Mouse (Mus musculus): ENCODE results near the gene Agbl4. TPM values are rescaled to one million over a fixed set of nuclear protein-coding genes. Genes with fewer than 3 reads are reported as not detected.

Agbl4 gene
- polyA plus RNA-seq, 1 experiment from 2014 or later, result 2.0 TPM

- 0 out of 2 replicates have a peak overlapping the region, but pooled peaks have one; percentile 0 for H3K9ac ChIP-seq (replicated peaks)
Observed at GRCm38 (mm10) chr4:111442435-111443238, 1045.2 kb downstream of the Agbl4 start.

GRCm38 (mm10) chr4:111443906-111444615 is 1046.6 kb downstream of the Agbl4 start:
- 34% methylated on average over 10 of the region's 10 CpGs for WGBS
- ATAC-seq, result peak; percentile 51
- H3K4me1 ChIP-seq (replicated peaks), result peaks cover 54% of the 10 kb centered on the region

More at GRCm38 (mm10) chr4:111442435-111443238, 1045.2 kb downstream of the Agbl4 start:
- Histone ChIP-seq H3K27ac (peak overlapping the region; percentile 82; the same call in 1 of the 2 replicates), H3K9me3 (no peaks in the 10 kb centered on the region), H3K4me2 (replicated peaks) (no peak overlapping the region), H3K4me1 (replicated peaks) (peaks cover 56% of the 10 kb centered on the region), H3K27me3 (peaks cover 4% of the 10 kb centered on the region; the same call in 1 of the 2 replicates), H3K4me3 (replicated peaks) (no peak overlapping the region), H3K36me3 (0 out of 2 replicates have a peak, but pooled peaks cover 13% of the 10 kb centered on the region)
- WGBS, result 76% methylated on average over 1 of the region's 1 CpGs
- ATAC-seq, result no peak

GRCm38 (mm10) chr4:111444616-111445160 is 1047.2 kb downstream of the Agbl4 start:
- Histone ChIP-seq H3K9ac (replicated peaks) (no peak overlapping the region), H3K9me3 (no peaks in the 10 kb centered on the region)

More at GRCm38 (mm10) chr4:111443906-111444615, 1046.6 kb downstream of the Agbl4 start:
- no peak overlapping the region for H3K4me2 ChIP-seq (replicated peaks)
- peaks cover 6% of the 10 kb centered on the region; the same call in 1 of the 2 replicates for H3K27me3 ChIP-seq
- H3K27ac ChIP-seq, result peak overlapping the region; percentile 82
- no peak overlapping the region for H3K4me3 ChIP-seq (replicated peaks)
- no peak overlapping the region for H3K9ac ChIP-seq (replicated peaks)
- no peaks in the 10 kb centered on the region for H3K9me3 ChIP-seq
- peaks cover 14% of the 10 kb centered on the region for H3K36me3 ChIP-seq

GRCm38 (mm10) chr4:111447918-111448317 is 1050.5 kb downstream of the Agbl4 start:
- Histone ChIP-seq H3K27me3 (peaks cover 6% of the 10 kb centered on the region; the same call in 1 of the 2 replicates), H3K9me3 (no peaks in the 10 kb centered on the region), H3K4me3 (replicated peaks) (no peak overlapping the region), H3K4me1 (replicated peaks) (peaks cover 21% of the 10 kb centered on the region), H3K4me2 (replicated peaks) (no peak overlapping the region), H3K27ac (no peak overlapping the region), H3K9ac (replicated peaks) (no peak overlapping the region), H3K36me3 (peaks cover 22% of the 10 kb centered on the region)
- no peak for ATAC-seq
- WGBS, result 88% methylated on average over 3 of the region's 3 CpGs

More at GRCm38 (mm10) chr4:111444616-111445160, 1047.2 kb downstream of the Agbl4 start:
- Histone ChIP-seq H3K36me3 (peaks cover 16% of the 10 kb centered on the region), H3K27ac (peak overlapping the region; percentile 82), H3K4me3 (replicated peaks) (no peak overlapping the region), H3K4me1 (replicated peaks) (peaks cover 52% of the 10 kb centered on the region), H3K4me2 (replicated peaks) (no peak overlapping the region), H3K27me3 (peaks cover 6% of the 10 kb centered on the region; the same call in 1 of the 2 replicates)
- 13% methylated on average over 1 of the region's 1 CpGs for WGBS
- ATAC-seq, result peak; percentile 78

GRCm38 (mm10) chr4:111448586-111448985 is 1051.1 kb downstream of the Agbl4 start:
- no peak overlapping the region for H3K4me2 ChIP-seq (replicated peaks)
- H3K36me3 ChIP-seq, result peaks cover 23% of the 10 kb centered on the region
- peaks cover 15% of the 10 kb centered on the region for H3K4me1 ChIP-seq (replicated peaks)
- 98% methylated on average over 4 of the region's 4 CpGs for WGBS
- no peak overlapping the region for H3K27ac ChIP-seq
- H3K4me3 ChIP-seq (replicated peaks), result no peak overlapping the region
- no peaks in the 10 kb centered on the region for H3K9me3 ChIP-seq
- ATAC-seq, result no peak
- peaks cover 6% of the 10 kb centered on the region; the same call in 1 of the 2 replicates for H3K27me3 ChIP-seq
- no peak overlapping the region for H3K9ac ChIP-seq (replicated peaks)

GRCm38 (mm10) chr4:111449442-111450199 is 1052.2 kb downstream of the Agbl4 start:
- 77% methylated on average over 7 of the region's 7 CpGs for WGBS

GRCm38 (mm10) chr4:111451283-111451918 is 1053.9 kb downstream of the Agbl4 start:
- no peak for ATAC-seq
- no peak overlapping the region for H3K9ac ChIP-seq (replicated peaks)
- H3K4me1 ChIP-seq (replicated peaks), result peaks cover 5% of the 10 kb centered on the region; the same call in 1 of the 2 replicates
- WGBS, result 76% methylated on average over 7 of the region's 7 CpGs
- no peak overlapping the region for H3K27ac ChIP-seq
- no peak overlapping the region for H3K4me2 ChIP-seq (replicated peaks)
- no peak overlapping the region for H3K4me3 ChIP-seq (replicated peaks)
- no peaks in the 10 kb centered on the region for H3K9me3 ChIP-seq
- 0 out of 2 replicates have a peak, but pooled peaks cover 6% of the 10 kb centered on the region for H3K27me3 ChIP-seq
- H3K36me3 ChIP-seq, result peaks cover 46% of the 10 kb centered on the region

More at GRCm38 (mm10) chr4:111449442-111450199, 1052.2 kb downstream of the Agbl4 start:
- H3K9ac ChIP-seq (replicated peaks), result no peak overlapping the region
- H3K4me1 ChIP-seq (replicated peaks), result peaks cover 6% of the 10 kb centered on the region
- no peak for ATAC-seq
- no peak overlapping the region for H3K27ac ChIP-seq
- H3K9me3 ChIP-seq, result no peaks in the 10 kb centered on the region
- H3K27me3 ChIP-seq, result peaks cover 6% of the 10 kb centered on the region; the same call in 1 of the 2 replicates
- peaks cover 32% of the 10 kb centered on the region for H3K36me3 ChIP-seq
- no peak overlapping the region for H3K4me2 ChIP-seq (replicated peaks)
- H3K4me3 ChIP-seq (replicated peaks), result no peak overlapping the region

GRCm38 (mm10) chr4:111452192-111452591 is 1054.7 kb downstream of the Agbl4 start:
- no peak overlapping the region for H3K27ac ChIP-seq
- 92% methylated on average over 5 of the region's 5 CpGs for WGBS

GRCm38 (mm10) chr4:111453275-111453674 is 1055.8 kb downstream of the Agbl4 start:
- Histone ChIP-seq H3K27me3 (0 out of 2 replicates have a peak, but pooled peaks cover 2% of the 10 kb centered on the region), H3K36me3 (peaks cover 62% of the 10 kb centered on the region), H3K27ac (no peak overlapping the region), H3K4me2 (replicated peaks) (no peak overlapping the region), H3K9me3 (no peaks in the 10 kb centered on the region), H3K4me1 (replicated peaks) (peaks cover 15% of the 10 kb centered on the region), H3K4me3 (replicated peaks) (no peak overlapping the region), H3K9ac (replicated peaks) (no peak overlapping the region)
- 74% methylated on average over 3 of the region's 3 CpGs for WGBS
- no peak for ATAC-seq

More at GRCm38 (mm10) chr4:111452192-111452591, 1054.7 kb downstream of the Agbl4 start:
- no peak for ATAC-seq
- Histone ChIP-seq H3K4me1 (replicated peaks) (peaks cover 10% of the 10 kb centered on the region), H3K9me3 (no peaks in the 10 kb centered on the region), H3K27me3 (0 out of 2 replicates have a peak, but pooled peaks cover 6% of the 10 kb centered on the region), H3K4me3 (replicated peaks) (no peak overlapping the region), H3K36me3 (peaks cover 52% of the 10 kb centered on the region), H3K4me2 (replicated peaks) (no peak overlapping the region), H3K9ac (replicated peaks) (no peak overlapping the region)

- no peak overlapping the region for H3K27ac ChIP-seq
- H3K36me3 ChIP-seq, result peaks cover 69% of the 10 kb centered on the region
- no peaks in the 10 kb centered on the region for H3K9me3 ChIP-seq
Observed at GRCm38 (mm10) chr4:111455621-111456020, 1058.2 kb downstream of the Agbl4 start.

More at GRCm38 (mm10) chr4:111455621-111456020, 1058.2 kb downstream of the Agbl4 start:
- H3K4me2 ChIP-seq (replicated peaks), result no peak overlapping the region
- no peak for ATAC-seq
- 91% methylated on average over 5 of the region's 5 CpGs for WGBS
- H3K27me3 ChIP-seq, result no peaks in the 10 kb centered on the region
- H3K9ac ChIP-seq (replicated peaks), result no peak overlapping the region
- H3K4me3 ChIP-seq (replicated peaks), result no peak overlapping the region
- H3K4me1 ChIP-seq (replicated peaks), result peaks cover 15% of the 10 kb centered on the region

Measured in midbrain, embryonic 13.5 days (tissue).